Mouse (Mus musculus): ENCODE results near the gene Zbtb22. TPM values are rescaled to one million over a fixed set of nuclear protein-coding genes. Genes with fewer than 3 reads are reported as not detected.
"Not testable (repeated sequence)": the region's sequence is repeated elsewhere in the genome, so short reads cannot be mapped to it uniquely, and the experiment has no call there.

Gene Zbtb22
- total RNA-seq (2021) = 10 to 100 TPM; 34.3 to 34.4 TPM
- long read RNA-seq, transcript Zbtb22-201 (2 exons, 2,612 nt) = major isoform, 37 of 45 reads
- long read RNA-seq, partial matches to known transcripts = 0 of 45 reads
- long read RNA-seq, other reads (novel, unspliced or antisense) = 5 of 45 reads

DNA sequence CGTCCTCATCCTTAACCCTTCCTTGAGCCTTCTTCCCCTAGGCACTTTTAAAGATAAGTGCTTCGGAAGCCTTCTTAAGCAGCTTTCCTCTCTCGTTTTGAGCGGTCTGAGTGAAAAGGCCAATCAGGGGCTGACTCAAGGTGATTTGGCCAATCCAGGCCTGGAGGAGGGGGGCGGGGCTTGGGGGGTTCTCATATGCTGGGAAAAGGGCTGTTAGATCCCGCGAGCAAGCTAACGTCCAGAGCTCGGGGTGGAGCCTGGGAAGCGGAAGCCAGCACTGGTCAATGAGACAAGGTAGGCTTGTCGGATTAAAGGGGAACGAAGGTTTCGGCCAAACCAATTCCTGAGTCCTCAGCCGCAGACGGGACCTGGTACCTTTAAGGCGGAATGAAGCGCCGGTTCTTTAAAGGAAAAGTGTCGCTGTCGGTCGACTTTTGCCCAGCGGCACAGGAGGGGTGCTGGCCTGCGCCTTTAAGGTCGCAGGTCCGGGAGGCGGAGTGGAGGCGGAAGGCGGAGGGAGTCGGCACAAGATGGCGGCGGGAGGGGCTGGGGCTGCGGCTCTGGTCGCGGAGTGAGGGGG, at the start of gene Zbtb22, which contains the start of gene Tapbp:
TSS of gene Zbtb22 (plus strand) at position 234 of the 580 bp plus-strand sequence.
TSS of gene Tapbp (plus strand) at position 229 of the 580 bp plus-strand sequence.
- peak; percentile 96 to 98 for DNase-seq (ENCODE audit: low spot score in 2 of 2)

- DNase-seq (ENCODE audit: low spot score in 2 of 2) = not testable (repeated sequence)
Observed at GRCm38 (mm10) chr17:33873537-33873936, 42.2 kb upstream of the Zbtb22 start, which contains the start of gene Gm7029. Gm7029 (plus strand) TSS chr17:33873837.

GRCm38 (mm10) chr17:33874411-33874810, 41.3 kb upstream of the Zbtb22 start:
- DNase-seq (ENCODE audit: low spot score in 2 of 2) = no peak

- not testable (repeated sequence) for DNase-seq (ENCODE audit: low spot score in 2 of 2)
Observed at GRCm38 (mm10) chr17:33875797-33876196, 39.9 kb upstream of the Zbtb22 start.

DNA sequence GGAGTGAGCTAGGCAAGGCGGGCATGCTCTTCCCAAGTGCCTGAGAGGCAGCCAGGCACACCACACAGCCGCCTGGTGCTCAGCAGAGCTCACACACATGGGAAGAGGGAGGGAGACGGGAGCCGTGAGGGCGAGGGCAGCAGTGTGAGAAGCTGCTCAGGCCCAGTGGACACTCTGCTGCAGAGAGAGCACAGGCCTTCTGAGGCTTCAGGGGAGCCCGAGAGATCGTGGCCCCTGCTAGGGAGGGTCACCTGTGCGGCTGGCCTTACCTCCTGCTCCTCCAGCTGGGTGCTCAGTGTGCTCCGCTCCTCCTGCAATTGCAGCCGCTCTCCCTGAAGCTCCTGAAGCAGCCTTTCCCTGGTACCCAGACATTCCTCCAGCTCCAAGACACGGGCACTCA, 31.4 kb upstream of the Zbtb22 start:
- DNase-seq (ENCODE audit: low spot score in 2 of 2) = not testable (repeated sequence)

GRCm38 (mm10) chr17:33887802-33888201, 27.9 kb upstream of the Zbtb22 start:
- not testable (repeated sequence) for DNase-seq (ENCODE audit: low spot score in 2 of 2)

GRCm38 (mm10) chr17:33888230-33888629, 27.5 kb upstream of the Zbtb22 start:
- not testable (repeated sequence) for DNase-seq (ENCODE audit: low spot score in 2 of 2)

DNA sequence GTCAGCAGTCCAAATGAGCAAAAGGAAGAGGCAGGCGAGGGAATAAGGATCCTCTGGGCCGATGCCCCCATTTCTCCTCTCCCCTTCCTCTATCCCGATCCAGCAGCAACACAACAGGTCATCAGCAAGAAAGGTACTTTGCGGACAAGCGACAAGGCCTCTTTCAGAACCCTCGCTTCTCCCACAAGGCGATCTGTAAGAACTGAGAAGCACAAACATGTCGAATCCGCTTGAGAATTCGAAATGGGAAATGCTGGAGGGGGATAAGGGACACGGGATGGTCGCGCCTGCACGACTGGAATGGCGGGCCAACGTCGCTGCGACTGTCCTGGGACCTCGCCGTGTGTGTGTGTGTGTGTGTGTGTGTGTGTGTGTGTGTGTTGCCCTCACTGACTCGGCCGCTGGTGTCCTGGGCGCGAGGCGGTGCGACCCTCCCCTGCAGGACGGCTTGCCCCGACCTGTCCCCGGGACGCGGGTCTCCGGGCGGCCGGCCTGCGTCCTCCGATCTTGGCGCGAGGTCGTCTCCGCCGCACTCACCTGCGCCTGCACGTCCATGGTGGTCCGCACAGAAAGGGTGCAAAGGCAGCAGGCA, 25.7 kb upstream of the Zbtb22 start:
- DNase-seq (ENCODE audit: low spot score in 2 of 2) = not testable (repeated sequence)

- DNase-seq (ENCODE audit: low spot score in 2 of 2) = peak; percentile 99 to 100
Observed at GRCm38 (mm10) chr17:33890533-33891059, 25.1 kb upstream of the Zbtb22 start, which contains the start of gene Kifc1. Kifc1 (minus strand) TSS chr17:33890661.

- no peak for DNase-seq (ENCODE audit: low spot score in 2 of 2)
Observed at GRCm38 (mm10) chr17:33891357-33891756, 24.3 kb upstream of the Zbtb22 start.

DNA sequence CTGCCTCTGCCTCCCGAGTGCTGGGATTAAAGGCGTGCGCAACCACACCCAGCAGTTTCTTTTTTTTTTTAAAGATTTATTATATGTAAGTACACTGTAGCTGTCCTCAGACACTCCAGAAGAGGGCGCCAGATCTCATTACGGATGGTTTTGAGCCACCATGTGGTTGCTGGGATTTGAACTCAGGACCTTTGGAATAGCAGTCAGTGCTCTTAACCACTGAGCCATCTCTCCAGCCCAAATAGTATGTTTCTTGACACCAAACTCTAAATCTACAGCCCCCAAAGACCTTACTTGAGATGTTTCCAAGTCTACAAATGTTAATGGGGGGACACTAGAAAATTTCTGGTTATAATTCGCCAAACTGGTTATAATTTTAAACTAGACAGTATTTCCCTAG, 23.8 kb upstream of the Zbtb22 start:
- not testable (repeated sequence) for DNase-seq (ENCODE audit: low spot score in 2 of 2)

- DNase-seq (ENCODE audit: low spot score in 2 of 2) = no peak
Observed at GRCm38 (mm10) chr17:33892429-33892828, 23.3 kb upstream of the Zbtb22 start.

DNA sequence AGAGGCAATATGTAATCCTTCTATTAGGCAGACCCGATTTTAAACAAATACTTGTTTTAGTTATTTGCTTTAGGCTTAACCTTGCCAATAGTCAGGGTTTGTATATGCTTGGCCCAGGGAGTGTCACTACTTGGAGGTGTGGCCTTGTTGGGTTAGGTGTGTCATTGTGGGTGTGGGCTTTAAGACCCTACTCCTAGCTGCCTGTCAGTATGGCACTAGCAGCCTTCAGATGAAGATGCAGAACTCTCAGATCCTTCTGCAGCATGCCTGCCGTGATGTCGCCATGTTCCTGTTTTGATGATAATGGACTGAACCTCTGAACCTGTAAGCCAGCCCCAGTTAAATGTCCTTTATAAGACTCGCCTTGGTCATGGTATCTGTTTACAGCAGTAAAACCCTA, 22.7 kb upstream of the Zbtb22 start:
- not testable (repeated sequence) for DNase-seq (ENCODE audit: low spot score in 2 of 2)

DNA sequence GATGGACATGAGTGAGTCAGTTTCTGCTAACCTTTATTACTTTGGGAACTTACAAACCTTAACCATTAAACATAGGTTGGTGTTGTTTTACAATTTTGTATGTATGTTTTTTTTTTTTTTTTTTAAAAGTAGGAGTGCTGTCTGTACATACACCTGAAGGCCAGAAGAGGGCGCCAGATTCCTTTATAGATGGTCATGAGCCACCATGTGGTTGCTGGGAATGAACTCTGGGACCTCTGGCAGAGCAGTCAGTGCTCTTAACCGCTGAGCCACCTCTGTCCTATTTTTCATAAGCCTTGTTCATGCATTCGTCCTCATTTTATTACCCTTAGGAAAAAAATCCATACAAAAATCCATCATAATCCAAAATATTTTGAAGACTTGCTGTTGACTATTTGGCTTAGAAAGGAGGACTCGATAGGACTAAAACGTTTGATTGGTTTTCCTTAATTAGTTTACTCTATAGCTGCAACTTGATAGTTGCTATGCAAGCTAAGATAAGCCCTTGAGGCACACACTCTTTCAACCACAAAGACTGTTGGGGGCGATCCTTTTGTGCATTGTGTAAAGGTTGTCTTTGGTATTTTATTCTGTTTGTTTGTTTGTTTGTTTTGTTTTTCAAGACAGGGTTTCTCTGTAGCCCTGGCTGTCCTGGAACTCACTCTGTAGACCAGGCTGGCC, 18.4 kb upstream of the Zbtb22 start:
- no peak for DNase-seq (ENCODE audit: low spot score in 2 of 2)

DNA sequence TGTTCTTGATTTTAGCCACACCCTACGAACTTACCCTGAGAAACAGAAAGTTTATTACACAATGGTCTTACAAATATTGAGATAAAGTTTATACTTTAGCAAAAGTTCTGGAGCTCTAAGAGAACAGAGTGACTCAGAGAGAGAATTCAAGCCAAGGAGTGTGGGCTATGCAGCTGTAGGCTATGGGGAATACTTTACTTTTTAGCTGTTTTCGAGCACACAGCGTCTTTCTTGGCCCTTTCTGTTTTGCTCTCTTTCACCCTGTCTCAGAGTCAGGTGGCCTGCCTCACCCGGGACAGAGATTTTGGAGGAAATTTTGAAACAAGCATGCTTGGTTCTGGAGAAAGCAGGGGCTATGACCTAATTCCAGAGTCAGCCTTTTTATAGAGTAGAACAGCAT, 17.5 kb upstream of the Zbtb22 start:
- DNase-seq (ENCODE audit: low spot score in 2 of 2) = not testable (repeated sequence)

DNA sequence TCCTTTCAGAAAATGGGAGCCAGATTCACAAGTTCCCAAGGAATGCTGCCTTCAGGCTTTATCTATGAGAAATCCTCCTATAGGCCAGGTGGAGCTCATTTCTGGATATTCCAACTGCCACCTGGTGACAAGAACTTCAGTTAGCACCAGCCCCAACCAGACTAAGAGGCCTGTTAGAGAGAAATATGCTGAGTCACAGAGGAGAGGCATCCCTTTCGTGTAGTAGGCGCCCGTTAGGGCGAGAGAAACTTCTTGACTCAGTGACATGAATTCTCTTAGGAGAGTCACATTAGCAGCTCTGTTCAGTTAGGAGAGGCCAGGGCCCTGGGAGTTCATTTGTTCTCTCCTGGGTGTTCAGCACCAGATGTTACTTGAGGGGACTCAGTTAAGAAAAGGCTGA, 16.1 kb upstream of the Zbtb22 start:
- no peak for DNase-seq (ENCODE audit: low spot score in 2 of 2)

- no peak for DNase-seq (ENCODE audit: low spot score in 2 of 2)
Observed at GRCm38 (mm10) chr17:33900281-33900988, 15.3 kb upstream of the Zbtb22 start.

GRCm38 (mm10) chr17:33900989-33901314, 14.8 kb upstream of the Zbtb22 start:
- DNase-seq (ENCODE audit: low spot score in 2 of 2) = no peak

DNA sequence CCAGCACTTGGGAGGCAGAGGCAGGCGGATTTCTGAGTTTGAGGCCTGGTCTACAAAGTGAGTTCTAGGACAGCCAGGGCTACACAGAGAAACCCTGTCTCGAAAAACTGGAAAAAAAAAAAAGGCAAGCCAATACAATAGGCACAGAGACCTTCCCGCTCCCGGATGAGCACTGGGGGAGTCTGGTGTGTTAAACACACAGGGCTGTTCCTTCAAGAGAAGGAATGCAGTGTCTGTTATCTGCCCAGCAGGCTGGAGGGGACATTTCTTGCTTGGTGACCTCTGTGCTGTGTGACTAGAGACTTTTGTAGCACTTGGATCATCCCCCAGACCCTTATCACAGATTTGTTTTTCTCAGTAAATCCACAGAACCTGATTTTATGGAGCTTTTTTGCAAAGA, 14.1 kb upstream of the Zbtb22 start:
- no peak for DNase-seq (ENCODE audit: low spot score in 2 of 2)

GRCm38 (mm10) chr17:33902079-33902478, 13.6 kb upstream of the Zbtb22 start:
- no peak for DNase-seq (ENCODE audit: low spot score in 2 of 2)

DNA sequence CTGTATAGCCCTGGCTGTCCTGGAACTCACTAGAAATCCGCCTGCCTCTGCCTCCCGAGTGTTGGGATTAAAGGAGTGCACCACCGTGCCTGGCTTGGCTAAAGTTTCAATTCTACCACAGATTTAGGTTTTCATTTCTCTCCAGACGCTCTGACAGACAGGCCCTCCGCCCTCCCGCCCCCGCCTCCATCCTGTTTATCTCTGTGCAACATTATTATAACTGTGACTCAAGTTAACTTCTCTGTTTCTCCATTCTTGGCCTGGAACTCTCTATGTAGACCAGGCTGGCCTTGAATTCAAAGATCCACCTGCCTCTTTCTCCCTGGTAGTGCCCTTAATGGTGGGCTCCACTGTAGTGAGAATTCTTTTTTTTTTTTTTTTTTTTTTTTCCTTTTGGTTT, 13.2 kb upstream of the Zbtb22 start:
- DNase-seq (ENCODE audit: low spot score in 2 of 2) = no peak
